Mouse (Mus musculus): ENCODE results near the gene Rtf1. TPM values are rescaled to one million over a fixed set of nuclear protein-coding genes. Genes with fewer than 3 reads are reported as not detected.

Gene Rtf1
- polyA plus RNA-seq, 1 experiment from 2014 or later, result 23.9 TPM

DNA sequence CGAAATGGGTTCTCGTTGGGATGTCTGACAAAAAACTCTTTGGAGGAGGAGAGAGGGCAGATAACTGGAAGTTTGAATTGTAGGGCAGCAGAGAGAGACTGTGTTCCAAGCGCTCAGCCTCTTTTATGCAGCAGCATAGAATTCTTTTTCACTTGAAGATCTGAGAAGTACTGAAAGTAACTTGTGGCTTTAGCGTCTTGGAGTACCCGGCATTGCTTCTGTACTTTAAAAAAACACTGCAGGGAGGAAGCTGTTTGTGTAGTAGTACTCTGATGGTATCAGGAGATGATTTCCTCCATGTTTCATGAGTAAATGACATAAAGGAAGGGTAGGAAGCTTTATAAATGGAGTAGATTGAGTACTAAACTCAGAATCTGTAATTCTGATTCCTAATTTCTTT lies 963 bp downstream of the Rtf1 start:
- peak overlapping the region; percentile 97 for H3K4me3 ChIP-seq (ENCODE audit: low read length)
- peak overlapping the region; percentile 81 for H3K4me2 ChIP-seq (ENCODE audit: low read depth, low read length)
- H3K4me1 ChIP-seq (ENCODE audit: control insufficient read depth, insufficient read depth, low read length), result peaks cover 9% of the 10 kb centered on the region
- H3K27me3 ChIP-seq (ENCODE audit: control insufficient read depth, insufficient read depth, low read length), result no peaks in the 10 kb centered on the region
- no peak for ATAC-seq (replicated peaks; ENCODE audit: extremely low read depth, insufficient read depth, low FRiP score)
- H3K9ac ChIP-seq (ENCODE audit: low read length), result peak overlapping the region; percentile 99
- 2% methylated on average over 5 of the region's 5 CpGs for WGBS
- H3K36me3 ChIP-seq (ENCODE audit: control insufficient read depth, insufficient read depth), result no peaks in the 10 kb centered on the region
- H3K9me3 ChIP-seq (replicated peaks; ENCODE audit: control insufficient read depth, low read length), result no peaks in the 10 kb centered on the region
- peak overlapping the region; percentile 79; the same call in 1 of the 2 replicates for H3K27ac ChIP-seq (ENCODE audit: low read length)

DNA sequence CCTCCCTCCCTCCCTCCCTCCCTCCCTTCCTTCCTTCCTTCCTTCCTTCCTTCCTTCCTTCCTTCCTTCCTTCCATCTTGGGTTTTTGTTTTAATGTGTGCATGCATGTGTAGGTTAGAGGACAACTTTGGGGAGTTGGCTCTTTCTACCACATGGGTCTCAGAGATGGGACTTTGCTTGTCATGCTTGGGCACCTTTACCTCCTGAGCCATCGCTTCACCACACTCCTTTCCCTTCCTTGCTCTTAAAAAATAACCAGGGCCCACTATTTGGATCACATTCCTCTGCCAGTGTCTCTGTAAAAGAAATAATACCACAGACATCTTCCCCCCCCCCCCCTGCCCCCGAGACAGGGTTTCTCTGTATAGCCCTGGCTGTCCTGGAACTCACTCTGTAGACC lies 8.8 kb downstream of the Rtf1 start:
- Histone ChIP-seq H3K4me2 (ENCODE audit: low read depth, low read length) (no peak overlapping the region), H3K9me3 (replicated peaks; ENCODE audit: control insufficient read depth, low read length) (no peaks in the 10 kb centered on the region), H3K36me3 (ENCODE audit: control insufficient read depth, insufficient read depth) (peaks cover 6% of the 10 kb centered on the region; the same call in 1 of the 2 replicates), H3K27ac (ENCODE audit: low read length) (no peak overlapping the region), H3K4me3 (ENCODE audit: low read length) (no peak overlapping the region), H3K4me1 (ENCODE audit: control insufficient read depth, insufficient read depth, low read length) (peaks cover 6% of the 10 kb centered on the region), H3K9ac (ENCODE audit: low read length) (no peak overlapping the region), H3K27me3 (ENCODE audit: control insufficient read depth, insufficient read depth, low read length) (no peaks in the 10 kb centered on the region)
- no peak for ATAC-seq (replicated peaks; ENCODE audit: extremely low read depth, insufficient read depth, low FRiP score)
- 95% methylated on average over 2 of the region's 2 CpGs for WGBS

DNA sequence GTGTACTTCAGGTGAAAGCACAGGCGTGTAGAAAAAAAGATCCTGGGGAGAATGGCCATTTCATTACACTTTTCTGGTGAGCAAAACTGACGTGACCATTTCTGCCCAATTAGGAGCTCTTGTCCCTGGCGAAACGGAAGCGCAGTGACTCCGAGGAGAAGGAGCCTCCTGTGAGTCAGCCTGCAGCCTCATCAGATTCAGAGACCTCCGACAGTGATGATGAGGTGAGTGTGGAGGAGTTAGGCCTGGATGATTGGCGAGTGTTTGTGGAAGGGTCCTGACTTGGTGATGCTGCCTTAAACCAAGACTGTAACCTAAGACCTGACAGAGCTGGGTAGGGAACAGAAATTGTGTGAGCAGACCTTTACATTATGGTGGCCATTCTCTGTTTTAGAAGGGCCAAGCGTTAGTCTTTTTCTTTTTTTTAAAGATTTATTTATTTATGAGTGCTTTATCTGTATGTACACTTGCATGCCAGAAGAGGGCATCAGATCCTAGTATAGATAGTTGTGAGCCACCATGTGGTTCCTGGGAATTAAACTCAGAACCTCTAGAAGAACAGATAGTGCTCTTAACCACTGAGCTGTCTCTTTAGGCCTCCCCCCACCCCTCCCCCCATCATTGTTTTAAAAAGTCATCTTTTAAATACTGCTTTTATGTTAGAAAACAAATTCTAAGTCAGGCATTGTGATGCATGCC lies 17.3 kb downstream of the Rtf1 start:
- H3K4me1 ChIP-seq (ENCODE audit: control insufficient read depth, insufficient read depth, low read length), result peaks cover 4% of the 10 kb centered on the region; the same call in 1 of the 2 replicates
- H3K27me3 ChIP-seq (ENCODE audit: control insufficient read depth, insufficient read depth, low read length), result no peaks in the 10 kb centered on the region
- H3K27ac ChIP-seq (ENCODE audit: low read length), result no peak overlapping the region
- WGBS, result 74% methylated on average over 9 of the region's 9 CpGs
- no peak overlapping the region for H3K9ac ChIP-seq (ENCODE audit: low read length)
- no peaks in the 10 kb centered on the region for H3K9me3 ChIP-seq (replicated peaks; ENCODE audit: control insufficient read depth, low read length)
- 0 out of 2 replicates have a peak, but pooled peaks cover 9% of the 10 kb centered on the region for H3K36me3 ChIP-seq (ENCODE audit: control insufficient read depth, insufficient read depth)
- H3K4me2 ChIP-seq (ENCODE audit: low read depth, low read length), result no peak overlapping the region
- ATAC-seq (replicated peaks; ENCODE audit: extremely low read depth, insufficient read depth, low FRiP score), result no peak
- H3K4me3 ChIP-seq (ENCODE audit: low read length), result no peak overlapping the region

DNA sequence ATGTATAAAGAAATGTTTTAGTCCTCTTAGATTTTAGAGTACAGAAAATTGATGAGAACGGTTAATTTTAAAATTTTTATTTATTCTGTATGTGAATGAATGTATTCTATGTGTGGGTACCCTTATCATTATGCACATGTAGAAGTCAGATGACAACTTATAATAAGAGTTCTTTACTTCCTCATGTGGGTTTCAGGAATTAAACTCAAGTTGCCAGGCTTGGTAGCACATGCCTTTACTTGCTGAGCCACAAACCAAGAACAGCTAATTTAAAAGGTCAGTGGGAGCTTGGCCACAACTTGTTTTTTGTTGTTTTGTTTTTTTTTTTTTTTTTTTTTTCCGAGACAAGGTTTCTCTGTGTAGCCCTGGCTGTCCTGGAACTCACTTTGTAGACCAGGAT lies 20.0 kb downstream of the Rtf1 start:
- Histone ChIP-seq H3K4me3 (ENCODE audit: low read length) (no peak overlapping the region), H3K9ac (ENCODE audit: low read length) (no peak overlapping the region), H3K27ac (ENCODE audit: low read length) (no peak overlapping the region), H3K36me3 (ENCODE audit: control insufficient read depth, insufficient read depth) (0 out of 2 replicates have a peak, but pooled peaks cover 6% of the 10 kb centered on the region), H3K4me2 (ENCODE audit: low read depth, low read length) (no peak overlapping the region), H3K4me1 (ENCODE audit: control insufficient read depth, insufficient read depth, low read length) (peaks cover 4% of the 10 kb centered on the region; the same call in 1 of the 2 replicates), H3K9me3 (replicated peaks; ENCODE audit: control insufficient read depth, low read length) (no peaks in the 10 kb centered on the region), H3K27me3 (ENCODE audit: control insufficient read depth, insufficient read depth, low read length) (no peaks in the 10 kb centered on the region)
- WGBS, result 82% methylated on average over 2 of the region's 2 CpGs
- ATAC-seq (replicated peaks; ENCODE audit: extremely low read depth, insufficient read depth, low FRiP score), result no peak

DNA sequence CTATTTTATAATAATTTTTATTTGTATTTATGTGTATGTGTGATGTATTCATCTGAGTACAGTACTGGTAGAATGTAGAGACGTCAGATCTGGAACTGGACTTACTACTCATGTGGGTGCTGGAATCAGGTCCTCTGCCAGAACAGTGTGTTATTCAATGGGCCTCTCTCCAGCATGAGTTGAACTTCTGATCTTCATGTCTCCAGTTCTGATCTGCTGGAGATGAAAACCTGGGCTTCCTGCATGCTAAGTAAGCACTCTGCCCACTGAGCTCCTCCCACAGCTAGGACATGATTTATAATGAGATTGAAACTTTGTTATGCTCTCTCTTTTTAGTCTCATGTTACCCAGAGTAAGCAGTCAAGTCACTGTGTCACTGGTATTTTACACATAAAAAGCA lies 21.2 kb downstream of the Rtf1 start:
- H3K4me2 ChIP-seq (ENCODE audit: low read depth, low read length), result no peak overlapping the region
- no peaks in the 10 kb centered on the region for H3K27me3 ChIP-seq (ENCODE audit: control insufficient read depth, insufficient read depth, low read length)
- no peak overlapping the region for H3K4me3 ChIP-seq (ENCODE audit: low read length)
- 0 out of 2 replicates have a peak, but pooled peaks cover 6% of the 10 kb centered on the region for H3K36me3 ChIP-seq (ENCODE audit: control insufficient read depth, insufficient read depth)
- H3K9me3 ChIP-seq (replicated peaks; ENCODE audit: control insufficient read depth, low read length), result no peaks in the 10 kb centered on the region
- WGBS, result 75% methylated on average over 1 of the region's 1 CpGs
- H3K4me1 ChIP-seq (ENCODE audit: control insufficient read depth, insufficient read depth, low read length), result no peaks in the 10 kb centered on the region
- H3K9ac ChIP-seq (ENCODE audit: low read length), result no peak overlapping the region
- no peak for ATAC-seq (replicated peaks; ENCODE audit: extremely low read depth, insufficient read depth, low FRiP score)
- no peak overlapping the region for H3K27ac ChIP-seq (ENCODE audit: low read length)

DNA sequence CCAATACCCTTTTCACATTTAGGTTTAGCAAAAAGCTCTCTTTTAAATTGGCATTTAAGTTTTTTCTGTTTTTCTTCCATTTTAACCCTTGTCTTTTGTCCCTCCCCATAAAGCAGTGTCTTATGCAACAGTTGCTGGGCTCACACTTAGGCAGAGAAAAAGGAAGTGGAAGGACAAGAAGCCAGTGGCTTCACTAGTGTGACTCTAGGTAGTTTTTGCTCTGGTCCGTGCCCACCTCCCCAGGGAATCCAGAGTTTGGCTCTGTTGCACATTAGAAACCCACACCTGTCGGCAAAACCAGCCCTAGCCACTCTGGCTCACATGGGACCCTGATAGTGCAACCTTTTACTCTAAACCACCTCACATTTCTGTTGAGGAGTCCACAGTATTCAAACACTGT lies 23.6 kb downstream of the Rtf1 start:
- no peak overlapping the region for H3K27ac ChIP-seq (ENCODE audit: low read length)
- 90% methylated on average over 2 of the region's 2 CpGs for WGBS
- H3K4me2 ChIP-seq (ENCODE audit: low read depth, low read length), result no peak overlapping the region
- H3K9me3 ChIP-seq (replicated peaks; ENCODE audit: control insufficient read depth, low read length), result no peaks in the 10 kb centered on the region
- no peak overlapping the region for H3K9ac ChIP-seq (ENCODE audit: low read length)
- 0 out of 2 replicates have a peak, but pooled peaks cover 2% of the 10 kb centered on the region for H3K36me3 ChIP-seq (ENCODE audit: control insufficient read depth, insufficient read depth)
- H3K4me1 ChIP-seq (ENCODE audit: control insufficient read depth, insufficient read depth, low read length), result no peaks in the 10 kb centered on the region
- H3K27me3 ChIP-seq (ENCODE audit: control insufficient read depth, insufficient read depth, low read length), result no peaks in the 10 kb centered on the region
- no peak for ATAC-seq (replicated peaks; ENCODE audit: extremely low read depth, insufficient read depth, low FRiP score)
- H3K4me3 ChIP-seq (ENCODE audit: low read length), result no peak overlapping the region

DNA sequence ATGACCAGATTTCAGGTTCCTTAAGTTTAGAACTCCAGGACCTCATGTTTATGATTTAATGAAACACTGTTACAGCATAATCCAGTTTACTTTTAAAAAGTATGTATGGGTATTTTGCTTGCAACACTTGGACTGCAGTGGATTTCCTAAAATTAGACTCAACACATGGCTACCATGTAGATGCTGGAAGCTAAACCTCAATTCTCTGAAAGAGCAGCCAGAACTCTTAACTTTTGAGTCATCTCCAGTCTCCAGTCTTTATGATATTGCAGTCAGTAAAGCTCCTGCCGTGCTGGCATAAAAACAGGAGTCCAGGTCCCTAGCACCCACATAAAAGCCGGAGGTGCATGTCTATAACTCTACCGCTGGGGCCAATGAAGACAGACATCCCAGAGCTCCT lies 25.1 kb downstream of the Rtf1 start:
- no peaks in the 10 kb centered on the region for H3K27me3 ChIP-seq (ENCODE audit: control insufficient read depth, insufficient read depth, low read length)
- ATAC-seq (replicated peaks; ENCODE audit: extremely low read depth, insufficient read depth, low FRiP score), result no peak
- no peaks in the 10 kb centered on the region for H3K9me3 ChIP-seq (replicated peaks; ENCODE audit: control insufficient read depth, low read length)
- no peak overlapping the region for H3K4me2 ChIP-seq (ENCODE audit: low read depth, low read length)
- no peak overlapping the region for H3K27ac ChIP-seq (ENCODE audit: low read length)
- H3K36me3 ChIP-seq (ENCODE audit: control insufficient read depth, insufficient read depth), result peaks cover 2% of the 10 kb centered on the region; the same call in 1 of the 2 replicates
- no peak overlapping the region for H3K4me3 ChIP-seq (ENCODE audit: low read length)
- no peaks in the 10 kb centered on the region for H3K4me1 ChIP-seq (ENCODE audit: control insufficient read depth, insufficient read depth, low read length)
- 91% methylated on average over 3 of the region's 3 CpGs for WGBS
- no peak overlapping the region for H3K9ac ChIP-seq (ENCODE audit: low read length)

DNA sequence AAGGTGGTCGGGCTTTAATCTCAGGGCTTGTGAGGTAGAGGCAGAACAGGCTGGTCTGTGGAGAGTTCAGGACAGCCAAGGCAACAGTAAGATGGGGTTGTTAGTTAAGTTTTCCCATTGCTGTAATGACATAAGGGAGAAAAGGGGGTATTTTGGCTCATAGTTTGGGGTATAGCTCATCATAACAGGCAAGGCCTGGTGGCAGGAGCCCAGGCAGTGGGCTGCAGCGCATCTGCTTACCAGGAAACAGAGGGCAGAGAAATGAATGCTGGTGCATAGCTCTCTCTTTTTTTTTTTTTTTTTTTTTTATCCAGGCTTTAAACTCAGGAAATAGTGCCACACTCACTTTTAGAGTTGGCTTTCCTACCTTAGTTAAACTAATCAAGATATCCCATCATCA lies 28.3 kb downstream of the Rtf1 start:
- Histone ChIP-seq H3K36me3 (ENCODE audit: control insufficient read depth, insufficient read depth) (peaks cover 14% of the 10 kb centered on the region), H3K27me3 (ENCODE audit: control insufficient read depth, insufficient read depth, low read length) (no peaks in the 10 kb centered on the region), H3K4me1 (ENCODE audit: control insufficient read depth, insufficient read depth, low read length) (no peaks in the 10 kb centered on the region), H3K9me3 (replicated peaks; ENCODE audit: control insufficient read depth, low read length) (no peaks in the 10 kb centered on the region), H3K4me2 (ENCODE audit: low read depth, low read length) (no peak overlapping the region), H3K9ac (ENCODE audit: low read length) (no peak overlapping the region), H3K27ac (ENCODE audit: low read length) (no peak overlapping the region), H3K4me3 (ENCODE audit: low read length) (no peak overlapping the region)
- 98% methylated on average over 2 of the region's 2 CpGs for WGBS
- no peak for ATAC-seq (replicated peaks; ENCODE audit: extremely low read depth, insufficient read depth, low FRiP score)

DNA sequence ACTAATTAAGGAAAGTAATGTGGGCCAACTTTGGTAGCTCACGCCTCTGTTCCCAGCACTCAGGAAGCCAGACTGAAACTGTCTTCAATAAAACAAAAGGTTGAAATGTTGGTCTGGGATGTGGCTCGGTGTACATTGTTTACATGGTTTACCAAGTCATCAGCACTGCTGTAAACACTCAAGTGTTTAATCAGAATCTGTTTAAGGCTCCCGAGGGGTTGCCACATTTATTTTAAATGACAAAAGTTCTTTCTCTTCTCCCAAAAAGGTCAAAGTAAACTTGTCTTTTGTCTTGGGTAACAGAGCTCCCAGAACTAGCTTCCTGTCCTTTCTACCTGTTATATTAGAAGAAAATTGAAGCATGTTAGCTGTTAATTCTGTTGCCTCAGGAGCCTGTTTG lies 32.8 kb downstream of the Rtf1 start:
- WGBS, result 88% methylated on average over 3 of the region's 3 CpGs
- peaks cover 35% of the 10 kb centered on the region for H3K36me3 ChIP-seq (ENCODE audit: control insufficient read depth, insufficient read depth)

More for the DNA sequence above, 32.8 kb downstream of the Rtf1 start:
- Histone ChIP-seq H3K27ac (ENCODE audit: low read length) (no peak overlapping the region), H3K9ac (ENCODE audit: low read length) (no peak overlapping the region), H3K4me2 (ENCODE audit: low read depth, low read length) (no peak overlapping the region), H3K9me3 (replicated peaks; ENCODE audit: control insufficient read depth, low read length) (no peaks in the 10 kb centered on the region), H3K4me3 (ENCODE audit: low read length) (no peak overlapping the region), H3K27me3 (ENCODE audit: control insufficient read depth, insufficient read depth, low read length) (no peaks in the 10 kb centered on the region), H3K4me1 (ENCODE audit: control insufficient read depth, insufficient read depth, low read length) (no peaks in the 10 kb centered on the region)
- no peak for ATAC-seq (replicated peaks; ENCODE audit: extremely low read depth, insufficient read depth, low FRiP score)
